8 mouse cellular contexts compared by ENCODE assay signal in the genomic region with DNA sequence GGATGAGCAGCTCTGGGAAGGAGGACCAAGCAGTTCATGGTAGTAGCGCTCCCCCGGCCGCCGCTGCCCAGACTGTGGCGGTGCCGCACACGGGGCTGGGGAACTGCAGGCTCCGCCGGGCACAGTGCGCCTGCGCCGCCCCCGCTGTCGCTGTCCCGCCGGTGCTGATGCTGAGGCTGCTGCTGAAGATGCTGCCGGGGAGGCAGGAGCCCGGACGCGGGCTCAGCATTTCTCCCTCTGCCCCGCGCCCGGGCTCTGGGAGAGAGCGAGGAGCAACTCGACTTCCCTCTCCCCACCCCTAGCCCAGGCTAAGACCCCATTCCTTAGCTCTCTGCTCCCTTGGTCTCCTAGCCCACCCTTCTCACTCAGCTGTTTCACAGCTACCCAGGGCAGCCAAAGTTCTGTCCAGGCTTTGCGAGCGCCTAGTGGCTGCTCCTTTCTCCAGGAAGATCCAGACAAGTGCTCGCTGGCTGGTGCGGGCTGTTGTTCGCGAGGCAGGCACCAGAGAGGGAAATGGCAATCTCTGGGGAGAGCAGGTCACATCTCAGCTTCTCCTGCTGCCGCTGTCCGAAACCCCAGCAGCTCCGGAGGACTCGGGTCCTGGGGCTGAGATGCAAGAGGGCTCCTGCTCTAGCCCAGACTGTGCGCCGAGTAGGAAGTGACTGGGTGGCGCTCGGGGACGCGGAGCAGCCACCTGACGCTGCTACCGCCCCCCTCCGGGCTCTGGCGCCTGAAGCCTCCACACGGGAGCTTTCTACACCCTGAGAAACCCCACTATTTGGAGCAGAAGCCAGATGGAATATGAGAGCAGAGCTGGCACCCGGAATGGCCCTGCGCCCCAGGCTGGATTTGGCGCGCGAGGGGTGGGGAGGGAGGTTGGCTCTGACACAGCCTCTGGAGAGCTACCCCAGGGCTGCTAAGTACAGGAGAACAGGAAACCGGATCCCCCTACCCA. TPM values are rescaled to one million over a fixed set of nuclear protein-coding genes. Genes with fewer than 3 reads are reported as not detected.
DNase-seq lines count a peak whose midpoint lies in the region; ATAC-seq lines count a peak whose summit lies in the region.

A gene (minus strand): TSS at position 642 of the 955 bp plus-strand sequence.

- H3K27ac ChIP-seq in kidney, embryonic 15.5 days: no peak within 1 kb of the TSS
- peak within 1 kb of the TSS; percentile 73 for H3K27ac ChIP-seq in forebrain, embryonic 12.5 days
- peak within 1 kb of the TSS; percentile 85 for H3K27ac ChIP-seq in hindbrain, embryonic 16.5 days (ENCODE audit: low read depth, low read length)
- H3K27ac ChIP-seq in limb, embryonic 11.5 days (replicated peaks; ENCODE audit: low read depth, low read length): no peak within 1 kb of the TSS

- peak within 1 kb of the TSS; percentile 12; the same call in 1 of the 2 replicates for H3K9ac ChIP-seq in kidney, embryonic 15.5 days
- H3K9ac ChIP-seq in forebrain, embryonic 12.5 days: peak within 1 kb of the TSS; percentile 51
- H3K9ac ChIP-seq in hindbrain, embryonic 16.5 days (ENCODE audit: low read depth, low read length): peak within 1 kb of the TSS; percentile 72
- no peak within 1 kb of the TSS for H3K9ac ChIP-seq in limb, embryonic 11.5 days (ENCODE audit: low read length)

- H3K4me2 ChIP-seq in kidney, embryonic 15.5 days: peak within 1 kb of the TSS; percentile 84
- peak within 1 kb of the TSS; percentile 93 for H3K4me2 ChIP-seq in forebrain, embryonic 12.5 days
- H3K4me2 ChIP-seq in hindbrain, embryonic 16.5 days (ENCODE audit: low read length): peak within 1 kb of the TSS; percentile 92
- H3K4me2 ChIP-seq in limb, embryonic 11.5 days (ENCODE audit: low read depth, severe bottlenecking): peak within 1 kb of the TSS; percentile 80

- DNase-seq in kidney, adult 8-10 months: no peak
- DNase-seq in ZHBTc4 (ENCODE audit: low read depth, low spot score): peak; percentile 80
- peak; percentile 78 for DNase-seq in limb, embryonic 11.5 days (ENCODE audit: low spot score)
- DNase-seq in right cerebral cortex, adult 2 months (ENCODE audit: low spot score in 2 of 2): peak; percentile 71 to 79
- DNase-seq in adrenal gland, adult 8-10 months: no peak

- no peaks in the 10 kb centered on the region for H3K9me3 ChIP-seq in kidney, embryonic 15.5 days (replicated peaks)
- no peaks in the 10 kb centered on the region for H3K9me3 ChIP-seq in forebrain, embryonic 12.5 days
- H3K9me3 ChIP-seq in hindbrain, embryonic 16.5 days (ENCODE audit: control insufficient read depth, low read length): no peaks in the 10 kb centered on the region
- H3K9me3 ChIP-seq in limb, embryonic 11.5 days (ENCODE audit: control insufficient read depth, low read length): no peaks in the 10 kb centered on the region

- peak within 1 kb of the TSS; percentile 49 for H3K4me3 ChIP-seq in kidney, embryonic 15.5 days (replicated peaks)
- peak within 1 kb of the TSS; percentile 62 for H3K4me3 ChIP-seq in forebrain, embryonic 12.5 days (replicated peaks)
- peak within 1 kb of the TSS; percentile 58 for H3K4me3 ChIP-seq in hindbrain, embryonic 16.5 days (ENCODE audit: low read length)
- peak within 1 kb of the TSS; percentile 41 for H3K4me3 ChIP-seq in limb, embryonic 11.5 days (ENCODE audit: low read depth, low read length)

- peak; percentile 89 for ATAC-seq in kidney, embryonic 15.5 days (replicated peaks; ENCODE audit: low FRiP score)
- ATAC-seq in forebrain, embryonic 12.5 days (ENCODE audit: low FRiP score): peak; percentile 95
- peak; percentile 95 for ATAC-seq in hindbrain, embryonic 16.5 days
- ATAC-seq in limb, embryonic 11.5 days (ENCODE audit: insufficient number of reproducible peaks, low FRiP score, low TSS enrichment, low read depth): peak; percentile 89

- peaks cover 71% of the 10 kb centered on the region for H3K27me3 ChIP-seq in kidney, embryonic 15.5 days
- H3K27me3 ChIP-seq in forebrain, embryonic 12.5 days: peaks cover 11% of the 10 kb centered on the region; the same call in 1 of the 2 replicates
- H3K27me3 ChIP-seq in hindbrain, embryonic 16.5 days (replicated peaks; ENCODE audit: control insufficient read depth, insufficient read depth, low read length): peaks cover 2% of the 10 kb centered on the region; the same call in 1 of the 2 replicates
- peaks cover 22% of the 10 kb centered on the region for H3K27me3 ChIP-seq in limb, embryonic 11.5 days (ENCODE audit: control insufficient read depth, insufficient read depth, low read length)

- H3K4me1 ChIP-seq in kidney, embryonic 15.5 days: peaks cover 21% of the 10 kb centered on the region
- H3K4me1 ChIP-seq in forebrain, embryonic 12.5 days: peaks cover 15% of the 10 kb centered on the region
- peaks cover 15% of the 10 kb centered on the region for H3K4me1 ChIP-seq in hindbrain, embryonic 16.5 days (ENCODE audit: control insufficient read depth, insufficient read depth, low read depth, low read length)
- no peaks in the 10 kb centered on the region for H3K4me1 ChIP-seq in limb, embryonic 11.5 days (ENCODE audit: control insufficient read depth, insufficient read depth, low read length)

- under 1% methylated on average over 52 of the region's 52 CpGs for WGBS in kidney, embryonic 15.5 days
- whole genome bisulfite sequencing in forebrain, embryonic 12.5 days: under 1% methylated on average over 52 of the region's 52 CpGs
- under 1% methylated on average over 45 of the region's 52 CpGs for WGBS in hindbrain, embryonic 16.5 days
- WGBS in limb, embryonic 11.5 days: under 1% methylated on average over 48 of the region's 52 CpGs

- no peaks in the 10 kb centered on the region for H3K36me3 ChIP-seq in kidney, embryonic 15.5 days
- H3K36me3 ChIP-seq in forebrain, embryonic 12.5 days (replicated peaks): no peaks in the 10 kb centered on the region
- no peaks in the 10 kb centered on the region for H3K36me3 ChIP-seq in hindbrain, embryonic 16.5 days (ENCODE audit: control insufficient read depth, insufficient read depth, low read length)
- no peaks in the 10 kb centered on the region for H3K36me3 ChIP-seq in limb, embryonic 11.5 days (ENCODE audit: control insufficient read depth, insufficient read depth, low read length)

RNA-seq across cellular contexts. Expression of the gene that starts here (rescaled TPM):
- polyA plus RNA-seq in kidney, embryonic 15.5 days (2015; fragmentation: Nextera tagmentation; extraction: Ambion mirVana): 0.42 and 0.62 TPM in 2 replicates
- 1.2 and 1.5 TPM in 2 replicates for polyA plus RNA-seq in forebrain, embryonic 12.5 days (2016; fragmentation: Nextera tagmentation; extraction: Ambion mirVana)
- polyA plus RNA-seq in hindbrain, embryonic 16.5 days (2015; fragmentation: Nextera tagmentation; extraction: Ambion mirVana): 4.1 and 4.3 TPM in 2 replicates
- polyA plus RNA-seq in limb, embryonic 11.5 days (2014; fragmentation: Nextera tagmentation; extraction: Ambion mirVana): 0.09 and 0.10 TPM in 2 replicates
- total RNA-seq in adrenal gland, adult 8-10 months (2022): under 1 TPM; 0.07 to 0.23 (median 0.10) TPM

Comparison
In these comparisons a context has a peak if more than half of its experiments do, and no peak if none do; other contexts are left out.
1. Peak in ATAC-seq, H3K4me3 ChIP-seq, H3K9ac ChIP-seq and H3K4me2 ChIP-seq in kidney, embryonic 15.5 days; RNA of the gene not detected or under 1 TPM.
2. Peak in DNase-seq, ATAC-seq, H3K4me3 ChIP-seq and H3K4me2 ChIP-seq in limb, embryonic 11.5 days; RNA of the gene not detected or under 1 TPM.
3. H3K27ac ChIP-seq: peak in forebrain, embryonic 12.5 days (single experiment) and hindbrain, embryonic 16.5 days (single experiment); none in kidney, embryonic 15.5 days (single experiment) and limb, embryonic 11.5 days (single experiment).
4. DNase-seq: peak in ZHBTc4 (single experiment) and right cerebral cortex, adult 2 months (2 of 2); none in kidney, adult 8-10 months (0 of 2) and adrenal gland, adult 8-10 months (single experiment).
5. Peak in every context shown above with its lines, with median percentiles within 50 percentile points of each other: ATAC-seq, H3K4me2 ChIP-seq and H3K4me3 ChIP-seq.